Mouse (Mus musculus) MEL (cell line): Measurements from ENCODE around the gene Dmpk.

Experiments
- CTCF ChIP-seq, 3 experiments: IDR thresholded peaks in 2 of 3; conservative IDR thresholded peaks in 1 of 3; 2 replicates each; pipeline ENCODE4 v1.5.1; 2011 to 2012; ENCODE audit warnings: low read length in 3 of 3, low read depth in 2 of 3, mild to moderate bottlenecking in 2 of 3, improper control_type of control experiment in 1 of 3, inconsistent platforms in 1 of 3, mixed read lengths in 1 of 3, moderate library complexity in 1 of 3; ENCODE audit not compliant: control insufficient read depth in 1 of 3, insufficient read depth in 1 of 3, poor library complexity in 1 of 3, severe bottlenecking in 1 of 3
- MXI1 ChIP-seq: IDR thresholded peaks from 2 replicates; pipeline ENCODE4 v1.6.1; 2011; ENCODE audit warnings: mild to moderate bottlenecking, low read depth, low read length, improper control_type of control experiment
- POLR2AphosphoS2 ChIP-seq: IDR thresholded peaks from 2 replicates; pipeline ENCODE4 v1.6.1; 2011; ENCODE audit warnings: low read length, improper control_type of control experiment
- RCOR1 ChIP-seq: IDR thresholded peaks from 2 replicates; pipeline ENCODE4 v1.6.1; 2012; ENCODE audit warnings: low read depth, mild to moderate bottlenecking, inconsistent platforms, low read length, improper control_type of control experiment
- TCF12 ChIP-seq: IDR thresholded peaks from 2 replicates; pipeline ENCODE4 v1.6.1; 2014; ENCODE audit warnings: low read depth, mild to moderate bottlenecking, inconsistent platforms, low read length, improper control_type of control experiment, moderate library complexity
- USF2 ChIP-seq, 2 experiments: IDR thresholded peaks; 2 replicates each; pipeline ENCODE4 v1.6.1; 2011 to 2012; ENCODE audit warnings: improper control_type of control experiment in 2 of 2, low read length in 2 of 2, borderline replicate concordance in 1 of 2, inconsistent platforms in 1 of 2, low read depth in 1 of 2, mild to moderate bottlenecking in 1 of 2; ENCODE audit not compliant: insufficient read depth in 1 of 2

DNA sequence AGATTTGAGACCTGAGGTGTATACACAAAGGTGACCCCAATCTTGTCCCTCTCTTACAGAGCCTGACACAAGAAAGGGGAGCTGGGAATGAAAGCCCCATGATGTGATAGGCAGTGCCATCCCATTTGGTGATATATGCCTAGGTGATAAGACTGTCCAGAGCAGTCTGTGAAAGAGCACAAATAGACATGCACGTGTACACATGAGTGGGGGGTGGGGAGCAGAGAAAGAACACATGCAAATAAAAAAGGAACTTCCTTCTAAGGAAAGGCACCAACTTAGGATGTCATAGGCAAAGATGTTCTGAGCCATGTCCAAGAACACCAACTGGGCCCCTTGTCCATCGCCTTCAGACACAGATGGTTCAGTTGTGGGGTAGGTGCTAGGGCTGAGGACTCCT, 20.8 kb downstream of the Dmpk start:
- TF ChIP-seq USF2 (IDR thresholded peaks at IDR 0.05; ENCODE audit: borderline replicate concordance in 1 of 2, insufficient read depth in 1 of 2, low read depth in 1 of 2, low read length in 2 of 2) (no peak), POLR2AphosphoS2 (no peak), CTCF (IDR thresholded peaks at IDR 0.05 in 2 of 3, conservative IDR thresholded peaks at IDR 0.05 in 1 of 3; ENCODE audit: control insufficient read depth in 1 of 3, insufficient read depth in 1 of 3, low read depth in 2 of 3, low read length in 3 of 3, poor library complexity in 1 of 3, severe bottlenecking in 1 of 3) (no peak), TCF12 (no peak), MXI1 (no peak), RCOR1 (no peak)
